Mouse (Mus musculus): ENCODE measurements around the gene Kat8. TPM values are rescaled to one million over a fixed set of nuclear protein-coding genes. Genes with fewer than 3 reads are reported as not detected.
"Not testable (repeated sequence)": the region's sequence is repeated elsewhere in the genome, so short reads cannot be mapped to it uniquely, and the experiment has no call there.

The Kat8 gene
- polyA plus RNA-seq, 1 experiment from 2014 or later: 49.7 TPM

GRCm38 (mm10) chr7:127931351-127932135 lies 19.2 kb downstream of the Kat8 start:
- Histone ChIP-seq H3K9me3 (ENCODE audit: control insufficient read depth, low read length) (no peaks in the 10 kb centered on the region), H3K9ac (ENCODE audit: low read depth, low read length) (no peak overlapping the region), H3K36me3 (ENCODE audit: control insufficient read depth, insufficient read depth, low read length) (no peaks in the 10 kb centered on the region), H3K4me2 (replicated peaks; ENCODE audit: low read depth, low read length) (no peak overlapping the region), H3K27me3 (ENCODE audit: control insufficient read depth, insufficient read depth, low read length) (peaks cover 12% of the 10 kb centered on the region), H3K4me1 (replicated peaks; ENCODE audit: control insufficient read depth, insufficient read depth, low read length) (peaks cover 4% of the 10 kb centered on the region; the same call in 1 of the 2 replicates), H3K27ac (ENCODE audit: low read depth, low read length) (no peak overlapping the region), H3K4me3 (ENCODE audit: low read depth, low read length) (no peak overlapping the region)
- ATAC-seq (ENCODE audit: low FRiP score) (no peak), DNase-seq (ENCODE audit: low spot score) (peak; percentile 11)
- WGBS: 30% methylated on average over 13 of the region's 13 CpGs

GRCm38 (mm10) chr7:127932273-127933031 lies 20.1 kb downstream of the Kat8 start:
- H3K4me3 ChIP-seq (ENCODE audit: low read depth, low read length): no peak overlapping the region
- no peaks in the 10 kb centered on the region for H3K36me3 ChIP-seq (ENCODE audit: control insufficient read depth, insufficient read depth, low read length)
- peak; percentile 16 for DNase-seq (ENCODE audit: low spot score)
- H3K27ac ChIP-seq (ENCODE audit: low read depth, low read length): no peak overlapping the region
- no peak overlapping the region for H3K9ac ChIP-seq (ENCODE audit: low read depth, low read length)
- no peak for ATAC-seq (ENCODE audit: low FRiP score)
- WGBS: 17% methylated on average over 13 of the region's 13 CpGs
- no peak overlapping the region for H3K4me2 ChIP-seq (replicated peaks; ENCODE audit: low read depth, low read length)
- peaks cover 4% of the 10 kb centered on the region; the same call in 1 of the 2 replicates for H3K4me1 ChIP-seq (replicated peaks; ENCODE audit: control insufficient read depth, insufficient read depth, low read length)
- H3K27me3 ChIP-seq (ENCODE audit: control insufficient read depth, insufficient read depth, low read length): peaks cover 12% of the 10 kb centered on the region
- H3K9me3 ChIP-seq (ENCODE audit: control insufficient read depth, low read length): no peaks in the 10 kb centered on the region

GRCm38 (mm10) chr7:127934075-127934474 lies 21.8 kb downstream of the Kat8 start:
- Histone ChIP-seq H3K4me1 (replicated peaks; ENCODE audit: control insufficient read depth, insufficient read depth, low read length) (peaks cover 4% of the 10 kb centered on the region; the same call in 1 of the 2 replicates), H3K36me3 (ENCODE audit: control insufficient read depth, insufficient read depth, low read length) (no peaks in the 10 kb centered on the region), H3K9ac (ENCODE audit: low read depth, low read length) (no peak overlapping the region), H3K4me3 (ENCODE audit: low read depth, low read length) (no peak overlapping the region), H3K27me3 (ENCODE audit: control insufficient read depth, insufficient read depth, low read length) (peaks cover 6% of the 10 kb centered on the region; the same call in 1 of the 2 replicates), H3K27ac (ENCODE audit: low read depth, low read length) (no peak overlapping the region), H3K9me3 (ENCODE audit: control insufficient read depth, low read length) (no peaks in the 10 kb centered on the region), H3K4me2 (replicated peaks; ENCODE audit: low read depth, low read length) (no peak overlapping the region)
- no peak for DNase-seq (ENCODE audit: low spot score)
- ATAC-seq (ENCODE audit: low FRiP score): no peak
- WGBS: 91% methylated on average over 5 of the region's 5 CpGs

GRCm38 (mm10) chr7:127935028-127935722 lies 22.9 kb downstream of the Kat8 start:
- 7% methylated on average over 32 of the region's 32 CpGs for WGBS
- Histone ChIP-seq H3K27me3 (ENCODE audit: control insufficient read depth, insufficient read depth, low read length) (peaks cover 1% of the 10 kb centered on the region; the same call in 1 of the 2 replicates), H3K27ac (ENCODE audit: low read depth, low read length) (0 out of 2 replicates have a peak overlapping the region, but pooled peaks have one; percentile 47), H3K4me1 (replicated peaks; ENCODE audit: control insufficient read depth, insufficient read depth, low read length) (peaks cover 4% of the 10 kb centered on the region; the same call in 1 of the 2 replicates), H3K4me3 (ENCODE audit: low read depth, low read length) (peak overlapping the region; percentile 67), H3K36me3 (ENCODE audit: control insufficient read depth, insufficient read depth, low read length) (no peaks in the 10 kb centered on the region), H3K9me3 (ENCODE audit: control insufficient read depth, low read length) (no peaks in the 10 kb centered on the region), H3K9ac (ENCODE audit: low read depth, low read length) (peak overlapping the region; percentile 84), H3K4me2 (replicated peaks; ENCODE audit: low read depth, low read length) (peak overlapping the region; percentile 96)
- peak; percentile 93 for ATAC-seq (ENCODE audit: low FRiP score)
- DNase-seq (ENCODE audit: low spot score): peak; percentile 96

- DNase-seq (ENCODE audit: low spot score): no peak
- Histone ChIP-seq H3K4me3 (ENCODE audit: low read depth, low read length) (peak overlapping the region; percentile 67), H3K4me2 (replicated peaks; ENCODE audit: low read depth, low read length) (peak overlapping the region; percentile 96), H3K4me1 (replicated peaks; ENCODE audit: control insufficient read depth, insufficient read depth, low read length) (peaks cover 4% of the 10 kb centered on the region; the same call in 1 of the 2 replicates), H3K27ac (ENCODE audit: low read depth, low read length) (peak overlapping the region; percentile 47; the same call in 1 of the 2 replicates), H3K27me3 (ENCODE audit: control insufficient read depth, insufficient read depth, low read length) (no peaks in the 10 kb centered on the region), H3K9ac (ENCODE audit: low read depth, low read length) (peak overlapping the region; percentile 84), H3K36me3 (ENCODE audit: control insufficient read depth, insufficient read depth, low read length) (no peaks in the 10 kb centered on the region), H3K9me3 (ENCODE audit: control insufficient read depth, low read length) (no peaks in the 10 kb centered on the region)
- WGBS: under 1% methylated on average over 38 of the region's 38 CpGs
- ATAC-seq (ENCODE audit: low FRiP score): peak; percentile 66
Observed at GRCm38 (mm10) chr7:127935748-127936159, 23.4 kb downstream of the Kat8 start.

- peak overlapping the region; percentile 96 for H3K4me2 ChIP-seq (replicated peaks; ENCODE audit: low read depth, low read length)
- H3K27ac ChIP-seq (ENCODE audit: low read depth, low read length): no peak overlapping the region
- H3K27me3 ChIP-seq (ENCODE audit: control insufficient read depth, insufficient read depth, low read length): no peaks in the 10 kb centered on the region
- H3K4me1 ChIP-seq (replicated peaks; ENCODE audit: control insufficient read depth, insufficient read depth, low read length): peaks cover 6% of the 10 kb centered on the region; the same call in 1 of the 2 replicates
- peak; percentile 10; the same call in 1 of the 2 replicates for ATAC-seq (ENCODE audit: low FRiP score)
- peak overlapping the region; percentile 67 for H3K4me3 ChIP-seq (ENCODE audit: low read depth, low read length)
- WGBS: 60% methylated on average over 18 of the region's 18 CpGs
- peak overlapping the region; percentile 84 for H3K9ac ChIP-seq (ENCODE audit: low read depth, low read length)
- H3K9me3 ChIP-seq (ENCODE audit: control insufficient read depth, low read length): no peaks in the 10 kb centered on the region
- no peaks in the 10 kb centered on the region for H3K36me3 ChIP-seq (ENCODE audit: control insufficient read depth, insufficient read depth, low read length)
- DNase-seq (ENCODE audit: low spot score): no peak
Observed at GRCm38 (mm10) chr7:127936216-127936884, 24.0 kb downstream of the Kat8 start.

DNA sequence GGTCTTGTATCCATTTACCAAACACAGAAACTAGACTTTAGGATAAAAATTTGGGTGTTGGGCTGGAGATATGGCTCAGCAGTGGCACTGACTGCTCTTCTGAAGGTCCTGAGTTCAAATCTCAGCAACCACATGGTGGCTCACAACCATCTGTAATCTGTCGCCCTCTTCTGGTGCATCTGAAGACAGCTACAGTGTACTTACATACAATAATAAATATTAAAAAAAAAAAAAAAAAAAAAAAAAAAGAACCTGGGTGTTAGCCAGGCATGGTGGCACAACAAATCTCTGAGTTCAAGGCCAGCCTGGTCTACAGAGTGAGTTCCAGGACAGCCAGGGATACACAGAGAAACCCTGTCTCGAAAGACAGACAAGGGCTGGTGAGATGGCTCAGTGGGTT lies 29.8 kb downstream of the Kat8 start:
- H3K4me1 ChIP-seq (replicated peaks; ENCODE audit: control insufficient read depth, insufficient read depth, low read length); H3K9me3 ChIP-seq (ENCODE audit: control insufficient read depth, low read length); H3K36me3 ChIP-seq (ENCODE audit: control insufficient read depth, insufficient read depth, low read length); H3K9ac ChIP-seq (ENCODE audit: low read depth, low read length); H3K4me3 ChIP-seq (ENCODE audit: low read depth, low read length); DNase-seq (ENCODE audit: low spot score); ATAC-seq (ENCODE audit: low FRiP score); H3K27ac ChIP-seq (ENCODE audit: low read depth, low read length); H3K4me2 ChIP-seq (replicated peaks; ENCODE audit: low read depth, low read length): not testable (repeated sequence)
- peaks cover 10% of the 10 kb centered on the region for H3K27me3 ChIP-seq (ENCODE audit: control insufficient read depth, insufficient read depth, low read length)
- 53% methylated on average over 2 of the region's 2 CpGs for WGBS

GRCm38 (mm10) chr7:127944614-127945013 lies 32.3 kb downstream of the Kat8 start:
- H3K4me2 ChIP-seq (replicated peaks; ENCODE audit: low read depth, low read length): no peak overlapping the region
- DNase-seq (ENCODE audit: low spot score) (no peak), ATAC-seq (ENCODE audit: low FRiP score) (no peak)
- H3K9me3 ChIP-seq (ENCODE audit: control insufficient read depth, low read length): no peaks in the 10 kb centered on the region
- WGBS: 12% methylated on average over 23 of the region's 23 CpGs
- H3K4me1 ChIP-seq (replicated peaks; ENCODE audit: control insufficient read depth, insufficient read depth, low read length): 0 out of 2 replicates have a peak, but pooled peaks cover 2% of the 10 kb centered on the region
- no peak overlapping the region for H3K4me3 ChIP-seq (ENCODE audit: low read depth, low read length)
- no peak overlapping the region for H3K9ac ChIP-seq (ENCODE audit: low read depth, low read length)
- H3K27ac ChIP-seq (ENCODE audit: low read depth, low read length): no peak overlapping the region
- peaks cover 10% of the 10 kb centered on the region for H3K27me3 ChIP-seq (ENCODE audit: control insufficient read depth, insufficient read depth, low read length)
- H3K36me3 ChIP-seq (ENCODE audit: control insufficient read depth, insufficient read depth, low read length): no peaks in the 10 kb centered on the region

Measured in hindbrain, embryonic 11.5 days (tissue).